Mouse (Mus musculus) liver, adult 2 months (tissue): ENCODE measurements around the gene Fshb.

Experiments used
- CTCF ChIP-seq: fragments of 200-500 bp; IDR thresholded peaks from 2 replicates; pipeline ENCODE4 v1.5.1; 2011; ENCODE audit warnings: low read depth, low read length, control low read depth
- POLR2A ChIP-seq: fragments of 200-500 bp; IDR thresholded peaks from 2 replicates; pipeline ENCODE4 v1.6.1; 2011; ENCODE audit warnings: low read length, control low read depth; ENCODE audit not compliant: insufficient read depth; ENCODE audit errors: extremely low read depth

- TF ChIP-seq POLR2A (no peak), CTCF (no peak)
Observed at GRCm38 (mm10) chr2:107019331-107019730, 40.1 kb downstream of the Fshb start.
